Mouse (Mus musculus): ENCODE results near the gene Ifit2.

Gene Ifit2

GRCm38 (mm10) chr19:34526941-34527682 lies 23.4 kb upstream of the Ifit2 start, which contains the start of gene Lipa:
Gene Lipa (minus strand): TSS chr19:34527474.
- POLR2A ChIA-PET: interaction anchor here in 1 of 4 experiments (0.5 to 1.7 kb wide), 2 partner anchors 24 to 148 kb away, joined by 5 read pairs; partner anchors contain the start of gene Ifit2
- CTCF ChIA-PET: interaction anchor here (0.8 to 3.0 kb wide), 6 partner anchors 21 to 26 kb away, joined by 4 to 9 read pairs (median 6); partner anchors contain the start of gene Ifit2 (in 4 of the 4)

GRCm38 (mm10) chr19:34532061-34532751 lies 18.3 kb upstream of the Ifit2 start:
- ChIA-PET CTCF (interaction anchor here in 1 of 4 experiments (1.1 kb wide), 1 partner anchor 18 kb away, joined by 6 read pairs; the partner anchor contains the start of gene Ifit2), POLR2A (interaction anchor here in 1 of 4 experiments (1.4 kb wide), 1 partner anchor 18 kb away, joined by 3 read pairs; the partner anchor contains the start of gene Ifit2)

- ChIA-PET POLR2A (interaction anchor here in 1 of 4 experiments (0.6 kb wide), 1 partner anchor 208 kb away, joined by 5 read pairs; no protein-coding TSS in a partner anchor), CTCF (interaction anchor here in 1 of 4 experiments (1.0 kb wide), 1 partner anchor 9 kb away, joined by 3 read pairs; no protein-coding TSS in a partner anchor)
Measured at GRCm38 (mm10) chr19:34539422-34539821, 11.1 kb upstream of the Ifit2 start.

- ChIA-PET CTCF (interaction anchor here in 1 of 4 experiments (0.6 kb wide), 1 partner anchor 93 kb away, joined by 3 read pairs; no protein-coding TSS in a partner anchor), POLR2A (no interaction called here)
Measured at GRCm38 (mm10) chr19:34546211-34546610, 4.3 kb upstream of the Ifit2 start.

GRCm38 (mm10) chr19:34547976-34548375 lies 2.5 kb upstream of the Ifit2 start:
- CTCF ChIA-PET: interaction anchor here (0.5 to 3.4 kb wide), 28 partner anchors 8 to 1940 kb away, joined by 3 to 41 read pairs (median 3); partner anchors contain the start of gene Ifit1 (in 1 of the 4)
- POLR2A ChIA-PET: interaction anchor here in 1 of 4 experiments (0.6 kb wide), 1 partner anchor 610 kb away, joined by 4 read pairs; no protein-coding TSS in a partner anchor

GRCm38 (mm10) chr19:34550205-34550533 lies 325 bp upstream of the Ifit2 start:
- CTCF ChIA-PET: interaction anchor here (0.6 to 3.4 kb wide), 46 partner anchors 9 to 1533 kb away, joined by 3 to 41 read pairs (median 3); partner anchors contain the start of genes Lipa (in 3 of the 4), Kif20b (in 2 of the 4), Acta2 (in 1 of the 4) and Ch25h (in 1 of the 4)
- POLR2A ChIA-PET: interaction anchor here in 2 of 4 experiments (0.8 to 1.3 kb wide), 3 partner anchors 8 to 23 kb away, joined by 3 to 5 read pairs (median 3); partner anchors contain the start of gene Lipa (in 1 of the 2)

GRCm38 (mm10) chr19:34551981-34552380 lies 1.5 kb downstream of the Ifit2 start:
- CTCF ChIA-PET: no interaction called here
- POLR2A ChIA-PET: no interaction called here

- POLR2A ChIA-PET: interaction anchor here in 1 of 4 experiments (0.5 kb wide), 1 partner anchor 120 kb away, joined by 6 read pairs; no protein-coding TSS in a partner anchor
Measured at GRCm38 (mm10) chr19:34553021-34553420, 2.5 kb downstream of the Ifit2 start.

GRCm38 (mm10) chr19:34553522-34553921 lies 3.0 kb downstream of the Ifit2 start:
- POLR2A ChIA-PET: interaction anchor here in 1 of 4 experiments (0.5 kb wide), 1 partner anchor 119 kb away, joined by 6 read pairs; no protein-coding TSS in a partner anchor
- CTCF ChIA-PET: no interaction called here

More at GRCm38 (mm10) chr19:34553021-34553420, 2.5 kb downstream of the Ifit2 start:
- CTCF ChIA-PET: no interaction called here

GRCm38 (mm10) chr19:34554061-34554460 lies 3.6 kb downstream of the Ifit2 start:
- ChIA-PET CTCF (no interaction called here), POLR2A (interaction anchor here in 1 of 4 experiments (0.6 kb wide), 2 partner anchors 54 to 153 kb away, joined by 3 read pairs; partner anchors contain the start of gene Ifit3b)

- ChIA-PET CTCF (interaction anchor here in 1 of 4 experiments (0.6 to 0.7 kb wide), 2 partner anchors 8 to 1447 kb away, joined by 3 to 18 read pairs; no protein-coding TSS in a partner anchor), POLR2A (no interaction called here)
Measured at GRCm38 (mm10) chr19:34556621-34557020, 6.1 kb downstream of the Ifit2 start.

GRCm38 (mm10) chr19:34562556-34562955 lies 12.1 kb downstream of the Ifit2 start:
- ChIA-PET CTCF (interaction anchor here in 3 of 4 experiments (0.5 to 1.8 kb wide), 4 partner anchors 12 to 15 kb away, joined by 3 to 9 read pairs (median 5); partner anchors contain the start of gene Ifit2 (in 2 of the 3)), POLR2A (interaction anchor here in 1 of 4 experiments (0.7 kb wide), 1 partner anchor 8 kb away, joined by 16 read pairs; no protein-coding TSS in a partner anchor)

GRCm38 (mm10) chr19:34566178-34566784 lies 15.8 kb downstream of the Ifit2 start:
- ChIA-PET CTCF (no interaction called here), POLR2A (no interaction called here)

GRCm38 (mm10) chr19:34568988-34569895 lies 18.7 kb downstream of the Ifit2 start:
- ChIA-PET CTCF (interaction anchor here in 2 of 4 experiments (1.2 to 1.5 kb wide), 3 partner anchors 18 to 21 kb away, joined by 3 to 5 read pairs (median 3); partner anchors contain the start of gene Ifit2 (in 2 of the 2)), POLR2A (no interaction called here)

GRCm38 (mm10) chr19:34569896-34570476 lies 19.5 kb downstream of the Ifit2 start:
- ChIA-PET POLR2A (interaction anchor here in 1 of 4 experiments (0.5 to 0.6 kb wide), 2 partner anchors 50 to 93 kb away, joined by 3 to 6 read pairs; no protein-coding TSS in a partner anchor), CTCF (interaction anchor here in 2 of 4 experiments (1.2 to 1.5 kb wide), 3 partner anchors 19 to 22 kb away, joined by 3 to 5 read pairs (median 3); partner anchors contain the start of gene Ifit2 (in 2 of the 2))

- ChIA-PET CTCF (interaction anchor here in 1 of 4 experiments (1.2 kb wide), 1 partner anchor 21 kb away, joined by 3 read pairs; the partner anchor contains the start of gene Ifit2), POLR2A (interaction anchor here in 2 of 4 experiments (0.5 to 0.6 kb wide), 2 partner anchors 29 to 331 kb away, joined by 4 to 9 read pairs; no protein-coding TSS in a partner anchor)
Measured at GRCm38 (mm10) chr19:34571080-34571479, 20.6 kb downstream of the Ifit2 start.

GRCm38 (mm10) chr19:34573650-34574049 lies 23.2 kb downstream of the Ifit2 start:
- ChIA-PET CTCF (no interaction called here), POLR2A (no interaction called here)

Data from embryonic stem cell, embryonic (primary cell).